Mouse (Mus musculus) cortical plate, adult 2 months (tissue): ENCODE data around the gene Irgc1. TPM values are rescaled to one million over a fixed set of nuclear protein-coding genes. Genes with fewer than 3 reads are reported as not detected.
"Not testable (repeated sequence)": the region's sequence is repeated elsewhere in the genome, so short reads cannot be mapped to it uniquely, and the experiment has no call there.

ENCODE experiments used
- H3K27ac ChIP-seq: fragments of 200-500 bp; 2 replicates; pipeline ENCODE4 v1.5.1; 2012; ENCODE audit warnings: low read length, control low read depth, inconsistent platforms; ENCODE audit not compliant: insufficient read depth
- H3K4me1 ChIP-seq: fragments of 200-500 bp; 2 replicates; pipeline ENCODE4 v1.6.1; 2011; ENCODE audit warnings: low read length; ENCODE audit not compliant: control insufficient read depth, insufficient read depth
- H3K4me3 ChIP-seq: fragments of 200-500 bp; 2 replicates; pipeline ENCODE4 v1.5.1; 2011; ENCODE audit warnings: mild to moderate bottlenecking, low read length, control low read depth; ENCODE audit not compliant: insufficient read depth
- CTCF ChIP-seq: fragments of 200-500 bp; IDR thresholded peaks from 2 replicates; pipeline ENCODE4 v1.5.1; 2011; ENCODE audit warnings: mild to moderate bottlenecking, control low read depth, low read length; ENCODE audit not compliant: insufficient read depth; ENCODE audit errors: extremely low read depth
- POLR2A ChIP-seq: fragments of 200-500 bp; IDR thresholded peaks from 2 replicates; pipeline ENCODE4 v1.6.1; 2011; ENCODE audit warnings: mild to moderate bottlenecking, low read length, control low read depth; ENCODE audit not compliant: insufficient read depth; ENCODE audit errors: extremely low read depth
- polyA plus RNA-seq: library from polyadenylated mRNA; depleted of rRNA; stranded (reverse); fragments of >200 nt; gene quantifications from 2 replicates; pipeline ENCODE4 v1.2.3, GENCODE M21; 2012; rRNA removed

Irgc1 gene
- 0.55 and 1.4 TPM in 2 replicates for polyA plus RNA-seq

- H3K4me1 ChIP-seq, result peaks cover 12% of the 10 kb centered on the region
- H3K27ac ChIP-seq, result no peak within 1 kb of the TSS
- no peak for TF ChIP-seq CTCF
- H3K4me3 ChIP-seq, result no peak within 1 kb of the TSS
Measured at GRCm38 (mm10) chr7:24451855-24452311, at the start of gene Irgc1. Gene Irgc1, minus strand, starts transcription at chr7:24452297.

GRCm38 (mm10) chr7:24501492-24501891 is 49.4 kb upstream of the Irgc1 start:
- Histone ChIP-seq H3K27ac (no peak overlapping the region), H3K4me1 (peaks cover 1% of the 10 kb centered on the region), H3K4me3 (no peak overlapping the region)
- TF ChIP-seq CTCF (0 out of 2 replicates have a peak, but pooled peaks have one; percentile 10), POLR2A (no peak)

GRCm38 (mm10) chr7:24500929-24501328 is 48.8 kb upstream of the Irgc1 start:
- no peak overlapping the region for H3K27ac ChIP-seq
- no peak overlapping the region for H3K4me3 ChIP-seq
- TF ChIP-seq CTCF (peak; percentile 21; the same call in 1 of the 2 replicates), POLR2A (no peak)
- H3K4me1 ChIP-seq, result peaks cover 1% of the 10 kb centered on the region

GRCm38 (mm10) chr7:24499856-24500577 is 47.9 kb upstream of the Irgc1 start:
- H3K4me1 ChIP-seq, result peaks cover 1% of the 10 kb centered on the region
- H3K27ac ChIP-seq, result no peak overlapping the region
- no peak overlapping the region for H3K4me3 ChIP-seq
- no peak for TF ChIP-seq POLR2A
- no peak for TF ChIP-seq CTCF

- TF ChIP-seq POLR2A, result no peak
- no peak for TF ChIP-seq CTCF
- peaks cover 2% of the 10 kb centered on the region for H3K4me1 ChIP-seq
- H3K27ac ChIP-seq, result peak overlapping the region; percentile 81; the same call in 1 of the 2 replicates
- no peak overlapping the region for H3K4me3 ChIP-seq
Measured at GRCm38 (mm10) chr7:24488303-24488702, 36.2 kb upstream of the Irgc1 start.

GRCm38 (mm10) chr7:24487403-24487802 is 35.3 kb upstream of the Irgc1 start:
- Histone ChIP-seq H3K27ac (peak overlapping the region; percentile 99), H3K4me1 (peaks cover 2% of the 10 kb centered on the region), H3K4me3 (peak overlapping the region; percentile 24; the same call in 1 of the 2 replicates)
- no peak for TF ChIP-seq POLR2A
- TF ChIP-seq CTCF, result no peak

- Histone ChIP-seq H3K27ac (peak overlapping the region; percentile 99), H3K4me3 (peak overlapping the region; percentile 24), H3K4me1 (peaks cover 2% of the 10 kb centered on the region)
- peak; percentile 66; the same call in 1 of the 2 replicates for TF ChIP-seq POLR2A
- TF ChIP-seq CTCF, result no peak
Measured at GRCm38 (mm10) chr7:24486654-24487130, 34.6 kb upstream of the Irgc1 start.

GRCm38 (mm10) chr7:24485481-24485880 is 33.4 kb upstream of the Irgc1 start:
- H3K4me3 ChIP-seq, result peak overlapping the region; percentile 24

GRCm38 (mm10) chr7:24483291-24483690 is 31.2 kb upstream of the Irgc1 start:
- H3K27ac ChIP-seq, H3K4me1 ChIP-seq: not testable (repeated sequence)
- peak overlapping the region; percentile 61; the same call in 1 of the 2 replicates for H3K4me3 ChIP-seq

More at GRCm38 (mm10) chr7:24485481-24485880, 33.4 kb upstream of the Irgc1 start:
- peak overlapping the region; percentile 99 for H3K27ac ChIP-seq
- H3K4me1 ChIP-seq, result peaks cover 2% of the 10 kb centered on the region
- TF ChIP-seq POLR2A (no peak), CTCF (no peak)
